Mouse (Mus musculus) 3134 (cell line): ENCODE measurements around the gene Sult2a6.

Experiments
- DNase-seq: peaks from one replicate; pipeline ENCODE4 v3.0.0-alpha.2; 2011; ENCODE audit warnings: low spot score; ENCODE audit not compliant: insufficient read length; ENCODE audit errors: extremely low read depth

Sult2a6 gene

GRCm38 (mm10) chr7:14254770-14255169 lies at the start of gene Sult2a6:
Sult2a6 (minus strand) TSS chr7:14254870.
- DNase-seq: no peak

- DNase-seq: no peak
Measured at GRCm38 (mm10) chr7:14215231-14215630, 39.4 kb downstream of the Sult2a6 start.

- no peak for DNase-seq
Measured at GRCm38 (mm10) chr7:14203417-14203816, 51.3 kb downstream of the Sult2a6 start.

GRCm38 (mm10) chr7:14202487-14202886 lies 52.2 kb downstream of the Sult2a6 start:
- no peak for DNase-seq
